Mouse (Mus musculus) small intestine, adult 2 months (tissue): ENCODE data around the gene Rhox2b. TPM values are rescaled to one million over a fixed set of nuclear protein-coding genes. Genes with fewer than 3 reads are reported as not detected.
"Not testable (repeated sequence)": the region's sequence is repeated elsewhere in the genome, so short reads cannot be mapped to it uniquely, and the experiment has no call there.

Source experiments
- H3K27ac ChIP-seq: fragments of 200-500 bp; 2 replicates; pipeline ENCODE4 v1.5.1; 2012; ENCODE audit warnings: low read depth, low read length, control low read depth, inconsistent platforms; ENCODE audit not compliant: insufficient read depth
- H3K27me3 ChIP-seq: fragments of 200-500 bp; 2 replicates; pipeline ENCODE4 v1.6.1; 2012; ENCODE audit warnings: mild to moderate bottlenecking, moderate library complexity, low read length, inconsistent platforms; ENCODE audit not compliant: control insufficient read depth, insufficient read depth
- H3K36me3 ChIP-seq: fragments of 200-500 bp; 2 replicates; pipeline ENCODE4 v1.6.1; 2012; ENCODE audit warnings: mild to moderate bottlenecking, low read length, control low read depth, inconsistent platforms; ENCODE audit not compliant: control insufficient read depth, insufficient read depth
- H3K4me1 ChIP-seq: fragments of 200-500 bp; 2 replicates; pipeline ENCODE4 v1.6.1; 2012; ENCODE audit warnings: low read length, inconsistent platforms, mixed read lengths; ENCODE audit not compliant: control insufficient read depth, insufficient read depth, insufficient read length
- H3K4me3 ChIP-seq: fragments of 200-500 bp; 2 replicates; pipeline ENCODE4 v1.5.1; 2012; ENCODE audit warnings: low read depth, mild to moderate bottlenecking, control low read depth, inconsistent platforms, low read length, moderate library complexity
- WGBS: fragments of 180-500 bp; shearing (Covaris S2); methylation state at CpG from one replicate; pipeline ENCODE4 v1.1.7; 2018; 5-methylcytosine and 5-hydroxymethylcytosine counted together
- polyA plus RNA-seq: library from polyadenylated mRNA; depleted of rRNA; stranded (reverse); fragments of >200 nt; gene quantifications from 2 replicates; pipeline ENCODE4 v1.2.3, GENCODE M21; 2012; rRNA removed

Rhox2b gene
- polyA plus RNA-seq, result not detected in 2 replicates

- H3K4me1 ChIP-seq, result not testable (repeated sequence)
Measured at GRCm38 (mm10) chrX:37411767-37412166, at the start of gene Rhox2b. Gene Rhox2b, plus strand, starts transcription at chrX:37412067.

GRCm38 (mm10) chrX:37379728-37380127 is 32.1 kb upstream of the Rhox2b start, which contains the start of gene Rhox3a2:
Gene Rhox3a2, plus strand, starts transcription at chrX:37380028.
- WGBS, result no CpG with 5 or more reads among the region's 1 CpGs

More at GRCm38 (mm10) chrX:37411767-37412166, at the start of gene Rhox2b:
- H3K27me3 ChIP-seq, H3K36me3 ChIP-seq, H3K4me3 ChIP-seq, H3K27ac ChIP-seq: not testable (repeated sequence)
- no CpG with 5 or more reads among the region's 9 CpGs for WGBS

DNA sequence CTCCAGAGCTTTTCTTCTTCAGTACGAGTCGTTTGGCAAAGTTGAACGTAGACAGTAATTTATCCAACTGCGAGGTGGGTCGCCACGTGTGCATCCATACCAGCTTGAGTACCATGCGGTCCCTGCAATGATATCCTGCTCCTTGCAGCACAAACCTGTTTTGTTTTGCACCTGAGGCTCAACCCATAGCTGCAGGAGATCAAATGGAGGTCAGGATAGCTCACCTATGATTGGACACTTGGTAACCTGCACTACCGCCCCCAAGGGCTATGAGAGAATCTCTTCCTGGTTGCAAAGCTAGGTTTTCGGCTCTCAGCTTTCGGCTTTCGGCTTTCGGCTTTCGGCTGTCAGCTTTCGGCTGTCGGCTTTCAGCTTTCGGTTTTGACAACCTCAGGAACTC is 21.3 kb upstream of the Rhox2b start, which contains the start of gene Rhox4a2:
Gene Rhox4a2 (plus strand): TSS at position 301 of the 400 bp plus-strand sequence.
- not testable (repeated sequence) for H3K4me3 ChIP-seq, H3K27me3 ChIP-seq, H3K4me1 ChIP-seq, H3K36me3 ChIP-seq, H3K27ac ChIP-seq
- 95% methylated on average over 9 of the region's 16 CpGs for WGBS

More at GRCm38 (mm10) chrX:37379728-37380127, 32.1 kb upstream of the Rhox2b start, which contains the start of gene Rhox3a2:
- H3K27ac ChIP-seq, H3K4me3 ChIP-seq, H3K27me3 ChIP-seq, H3K4me1 ChIP-seq, H3K36me3 ChIP-seq: not testable (repeated sequence)

DNA sequence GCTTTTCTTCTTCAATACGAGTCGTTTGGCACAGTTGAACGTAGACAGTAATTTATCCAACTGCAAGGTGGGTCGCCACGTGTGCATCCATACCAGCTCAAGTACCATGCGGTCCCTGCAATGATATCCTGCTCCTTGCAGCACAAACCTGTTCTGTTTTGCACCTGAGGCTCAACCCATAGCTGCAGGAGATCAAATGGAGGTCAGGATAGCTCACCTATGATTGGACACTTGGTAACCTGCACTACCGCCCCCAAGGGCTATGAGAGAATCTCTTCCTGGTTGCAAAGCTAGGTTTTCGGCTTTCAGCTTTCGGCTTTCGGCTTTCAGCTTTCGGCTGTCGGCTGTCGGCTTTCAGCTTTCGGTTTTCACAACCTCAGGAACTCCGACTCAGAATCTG is 20.3 kb downstream of the Rhox2b start, which contains the start of gene Rhox4b:
Gene Rhox4b (plus strand): TSS at position 301 of the 400 bp plus-strand sequence.
- H3K27ac ChIP-seq, H3K27me3 ChIP-seq, H3K4me1 ChIP-seq, H3K36me3 ChIP-seq, H3K4me3 ChIP-seq: not testable (repeated sequence)
- whole genome bisulfite sequencing, result 81% methylated on average over 15 of the region's 15 CpGs

DNA sequence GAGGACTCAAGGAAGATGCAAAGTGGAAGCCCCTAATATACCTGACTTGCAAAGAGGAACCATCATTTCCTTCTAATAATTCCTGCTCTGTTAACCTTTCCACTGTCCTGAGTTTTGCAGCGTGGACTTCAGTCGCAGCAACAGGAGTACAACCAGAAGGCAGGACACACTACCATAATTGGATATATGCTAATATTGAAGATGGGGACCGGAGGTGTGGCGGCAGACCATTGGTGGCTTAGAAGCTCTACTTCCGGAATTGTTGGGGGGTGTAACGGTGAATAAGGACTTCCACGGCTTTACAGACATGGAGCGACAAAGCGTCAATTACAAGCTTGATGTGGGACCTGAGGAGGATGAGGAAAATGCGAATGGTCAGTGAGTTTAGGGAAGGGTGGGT is 41.5 kb downstream of the Rhox2b start, which contains the start of gene Rhox2c:
Gene Rhox2c (plus strand): TSS at position 301 of the 400 bp plus-strand sequence.
- not testable (repeated sequence) for H3K36me3 ChIP-seq, H3K27ac ChIP-seq
- 90% methylated on average over 4 of the region's 10 CpGs for WGBS

DNA sequence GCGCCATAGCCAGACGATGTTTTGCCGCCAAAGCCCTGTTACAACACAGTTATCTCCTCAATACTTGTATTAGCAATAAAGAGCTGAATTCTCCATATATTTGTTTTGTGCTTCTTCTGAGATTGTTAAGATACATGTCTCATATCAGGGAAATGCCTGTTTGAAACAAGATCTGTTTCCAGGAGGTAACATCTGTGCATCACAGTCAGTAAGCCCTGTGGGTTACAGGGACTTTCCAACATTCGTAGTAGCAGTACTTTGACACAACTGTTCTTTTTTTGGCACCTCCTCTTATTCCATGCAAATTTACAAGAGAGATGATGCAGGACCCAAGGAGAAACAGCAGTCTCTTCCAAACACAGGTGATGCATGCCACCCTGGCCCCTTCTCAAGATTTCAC is 46.4 kb downstream of the Rhox2b start, which contains the start of gene Rhox3c:
Gene Rhox3c (plus strand): TSS at position 301 of the 400 bp plus-strand sequence.
- not testable (repeated sequence) for H3K27me3 ChIP-seq, H3K4me1 ChIP-seq, H3K27ac ChIP-seq, H3K36me3 ChIP-seq, H3K4me3 ChIP-seq
- WGBS, result 84% methylated on average over 3 of the region's 4 CpGs

More for the DNA sequence above, 41.5 kb downstream of the Rhox2b start, which contains the start of gene Rhox2c:
- not testable (repeated sequence) for H3K4me1 ChIP-seq, H3K27me3 ChIP-seq, H3K4me3 ChIP-seq

Other genes starting within 250 kb of the Rhox2b start
- not detected in 2 replicates for gene Akap14, start 243.2 kb upstream of the Rhox2b start, polyA plus RNA-seq
- gene Ndufa1, start 220.9 kb upstream of the Rhox2b start, polyA plus RNA-seq, result 194 and 230 TPM in 2 replicates
- gene Rnf113a1, start 220.8 kb upstream of the Rhox2b start, polyA plus RNA-seq, result 0.99 and 1.6 TPM in 2 replicates
- gene Gm9, start 201.0 kb upstream of the Rhox2b start, polyA plus RNA-seq, result not detected in 2 replicates
- not detected in 2 replicates for gene Rhox1, start 189.8 kb upstream of the Rhox2b start, polyA plus RNA-seq
- gene Rhox2a, start 167.1 kb upstream of the Rhox2b start, polyA plus RNA-seq, result not detected in 2 replicates
- gene Rhox3a, start 162.1 kb upstream of the Rhox2b start, polyA plus RNA-seq, result not detected in 2 replicates
- not detected in 2 replicates for gene Rhox4a, start 146.7 kb upstream of the Rhox2b start, polyA plus RNA-seq
- gene Rhox3a2, start 32.0 kb upstream of the Rhox2b start, polyA plus RNA-seq, result not detected in 2 replicates
- gene Rhox4a2, start 21.2 kb upstream of the Rhox2b start, polyA plus RNA-seq, result not detected in 2 replicates
- not detected in 2 replicates for gene Rhox4b, start 20.4 kb downstream of the Rhox2b start, polyA plus RNA-seq
- not detected in 2 replicates for gene Rhox2c, start 41.6 kb downstream of the Rhox2b start, polyA plus RNA-seq
- gene Rhox3c, start 46.5 kb downstream of the Rhox2b start, polyA plus RNA-seq, result not detected in 2 replicates
- not detected in 2 replicates for gene Rhox4c, start 68.3 kb downstream of the Rhox2b start, polyA plus RNA-seq
- gene Rhox2d, start 81.4 kb downstream of the Rhox2b start, polyA plus RNA-seq, result not detected in 2 replicates
- not detected in 2 replicates for gene Rhox4d, start 102.3 kb downstream of the Rhox2b start, polyA plus RNA-seq
- not detected in 2 replicates for gene Rhox2e, start 118.4 kb downstream of the Rhox2b start, polyA plus RNA-seq
- gene Rhox3e, start 130.0 kb downstream of the Rhox2b start, polyA plus RNA-seq, result not detected in 2 replicates
- gene Rhox4e, start 145.3 kb downstream of the Rhox2b start, polyA plus RNA-seq, result not detected in 2 replicates
- not detected in 2 replicates for gene Rhox2f, start 159.3 kb downstream of the Rhox2b start, polyA plus RNA-seq
- not detected in 2 replicates for gene Rhox3f, start 168.9 kb downstream of the Rhox2b start, polyA plus RNA-seq
- not detected in 2 replicates for gene Rhox4f, start 195.6 kb downstream of the Rhox2b start, polyA plus RNA-seq
- gene Rhox3g, start 216.5 kb downstream of the Rhox2b start, polyA plus RNA-seq, result not detected in 2 replicates
- not detected in 2 replicates for gene Rhox2g, start 231.4 kb downstream of the Rhox2b start, polyA plus RNA-seq
- gene Rhox4g, start 239.3 kb downstream of the Rhox2b start, polyA plus RNA-seq, result not detected in 2 replicates